ENCODE assay signal across 23 mouse cellular contexts in the genomic region with DNA sequence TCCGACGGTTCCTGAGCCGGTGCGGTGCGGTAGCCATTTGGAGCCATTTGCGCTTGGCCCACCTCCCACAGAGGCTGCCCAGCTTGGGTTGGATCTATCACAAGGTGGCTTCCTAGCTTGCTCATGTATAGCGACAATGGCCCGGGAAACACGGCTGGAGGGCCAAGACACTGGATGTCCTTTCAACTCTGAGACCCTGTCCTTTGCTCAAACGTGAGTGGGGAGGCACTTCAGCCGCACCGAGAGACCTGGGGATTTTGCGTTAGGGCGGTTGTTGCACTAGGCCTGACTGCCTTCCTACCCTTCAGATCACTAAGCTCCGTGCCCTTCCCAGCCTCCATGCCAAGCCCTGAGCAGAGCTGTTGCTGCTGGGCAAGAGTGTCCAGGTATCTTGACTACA. TPM values are rescaled to one million over a fixed set of nuclear protein-coding genes. Genes with fewer than 3 reads are reported as not detected.
DNase-seq lines count a peak whose midpoint lies in the region; ATAC-seq lines count a peak whose summit lies in the region.
"Had no signal": no experiment of that assay in that cellular context is flagged by ENCODE, and none has a peak within 500 bp of the region (broad histone marks: within the 10 kb centered on the region; RNA-seq: fewer than 3 reads in every experiment).

No protein-coding gene starts in this region.

- WGBS in hindbrain, embryonic 12.5 days, result 12% methylated on average over 15 of the region's 15 CpGs
- 16% methylated on average over 15 of the region's 15 CpGs for WGBS in neural tube, embryonic 11.5 days

- peak overlapping the region; percentile 31; the same call in 1 of the 2 replicates for H3K27ac ChIP-seq in hindbrain, embryonic 12.5 days
- no peak overlapping the region for H3K27ac ChIP-seq in neural tube, embryonic 11.5 days (ENCODE audit: low read depth, low read length)
- H3K27ac ChIP-seq: embryonic facial prominence, embryonic 15.5 days; gastrocnemius, adult 2 months; heart, adult 2 months; liver, embryonic 13.5 days had no signal

- peaks cover 36% of the 10 kb centered on the region for H3K4me1 ChIP-seq in hindbrain, embryonic 12.5 days
- H3K4me1 ChIP-seq in neural tube, embryonic 11.5 days (ENCODE audit: control insufficient read depth, insufficient read depth, low read length), result peaks cover 15% of the 10 kb centered on the region

- peak; percentile 80 for DNase-seq in heart, adult 11 months
- no peak for DNase-seq in heart, postnatal 14 days
- peak; percentile 61 for DNase-seq in cerebellum, adult 9-10 months
- DNase-seq in neural tube, embryonic 11.5 days (ENCODE audit: low spot score), result peak; percentile 38
- DNase-seq in right cerebral cortex, postnatal 10 days (ENCODE audit: low spot score in 2 of 2), result no peak
- no peak for DNase-seq in spleen, postnatal 36 days (ENCODE audit: low spot score in 2 of 2)
- no peak for DNase-seq in heart, adult 9 months (ENCODE audit: low spot score in 2 of 2)
- DNase-seq: gastrocnemius, adult 2 months; heart, adult 2 months; kidney, adult 11 months; kidney, postnatal 14 days; layer of hippocampus, adult 9-11 months; liver, embryonic 13.5 days; right cerebral cortex, postnatal 4 days had no signal

- H3K36me3 ChIP-seq in hindbrain, embryonic 12.5 days, result no peaks in the 10 kb centered on the region
- no peaks in the 10 kb centered on the region for H3K36me3 ChIP-seq in neural tube, embryonic 11.5 days (ENCODE audit: control insufficient read depth, insufficient read depth, low read length)
- H3K36me3 ChIP-seq: embryonic facial prominence, embryonic 15.5 days; liver, embryonic 13.5 days had no signal

- peaks cover 88% of the 10 kb centered on the region for H3K27me3 ChIP-seq in hindbrain, embryonic 12.5 days
- peaks cover 90% of the 10 kb centered on the region for H3K27me3 ChIP-seq in neural tube, embryonic 11.5 days (ENCODE audit: control insufficient read depth, insufficient read depth, low read length)

- H3K9me3 ChIP-seq in hindbrain, embryonic 12.5 days (replicated peaks), result 0 out of 2 replicates have a peak, but pooled peaks cover 4% of the 10 kb centered on the region
- peaks cover 3% of the 10 kb centered on the region; the same call in 1 of the 2 replicates for H3K9me3 ChIP-seq in neural tube, embryonic 11.5 days (ENCODE audit: control insufficient read depth, low read length)
- H3K9me3 ChIP-seq: embryonic facial prominence, embryonic 15.5 days; liver, embryonic 13.5 days had no signal

- no peak overlapping the region for H3K9ac ChIP-seq in hindbrain, embryonic 12.5 days
- H3K9ac ChIP-seq in neural tube, embryonic 11.5 days (ENCODE audit: low read length), result no peak overlapping the region
- H3K9ac ChIP-seq: embryonic facial prominence, embryonic 15.5 days; liver, embryonic 13.5 days had no signal

- ATAC-seq in hindbrain, embryonic 12.5 days (ENCODE audit: low FRiP score), result no peak
- ATAC-seq in neural tube, embryonic 11.5 days (ENCODE audit: insufficient read depth, low FRiP score, low TSS enrichment), result no peak
- ATAC-seq: forebrain, embryonic 14.5 days had no signal

- H3K4me3 ChIP-seq in hindbrain, embryonic 12.5 days, result 0 out of 2 replicates have a peak overlapping the region, but pooled peaks have one; percentile 6
- H3K4me3 ChIP-seq in neural tube, embryonic 11.5 days (ENCODE audit: low read depth, low read length), result no peak overlapping the region
- H3K4me3 ChIP-seq: embryonic facial prominence, embryonic 15.5 days; gastrocnemius, adult 2 months; heart, adult 2 months; liver, embryonic 13.5 days; myocyte had no signal

- intact Hi-C loops in heart, postnatal 14 days (cut with DNase I), result no loop called here

- peak overlapping the region; percentile 57 for H3K4me2 ChIP-seq in hindbrain, embryonic 12.5 days (replicated peaks)
- 0 out of 2 replicates have a peak overlapping the region, but pooled peaks have one; percentile 9 for H3K4me2 ChIP-seq in neural tube, embryonic 11.5 days (ENCODE audit: low read depth)
- H3K4me2 ChIP-seq: embryonic facial prominence, embryonic 15.5 days; liver, embryonic 13.5 days had no signal

RNA-seq across cellular contexts. Expression of a gene that starts 5.7 kb away (rescaled TPM):
- not detected for total RNA-seq in heart, postnatal 14 days (2021)
- 29.8 and 33.8 TPM in 2 replicates for polyA plus RNA-seq in hindbrain, embryonic 12.5 days (2016; fragmentation: Nextera tagmentation; extraction: Ambion mirVana)
- polyA plus RNA-seq in neural tube, embryonic 11.5 days (2014; fragmentation: Nextera tagmentation; extraction: Ambion mirVana), result 22.4 and 28.5 TPM in 2 replicates
- total RNA-seq: gastrocnemius, adult 2 months; heart, adult 2 months; heart, postnatal 25 days; left cerebral cortex, postnatal 10 days; megakaryocyte-erythroid progenitor cell, adult 5-6 weeks had no signal
- polyA plus RNA-seq: C2C12; forebrain, embryonic 14.5 days; heart, adult 2 months; liver, embryonic 13.5 days; lung, embryonic 16.5 days; myocyte had no signal

RNA-seq across cellular contexts. Expression of a gene that starts 34.7 kb away (rescaled TPM):
- 100 to 1,000 TPM; 136 to 152 TPM for total RNA-seq in heart, postnatal 14 days (2021)
- polyA plus RNA-seq in hindbrain, embryonic 12.5 days (2016; fragmentation: Nextera tagmentation; extraction: Ambion mirVana), result 615 and 624 TPM in 2 replicates
- polyA plus RNA-seq in neural tube, embryonic 11.5 days (2014; fragmentation: Nextera tagmentation; extraction: Ambion mirVana), result 1,037 and 1,076 TPM in 2 replicates

RNA-seq across cellular contexts. Expression of a gene that starts 50.5 kb away (rescaled TPM):
- total RNA-seq in heart, postnatal 14 days (2021), result 1 to 10 TPM; 4.1 to 4.9 TPM
- 9.8 and 10.7 TPM in 2 replicates for polyA plus RNA-seq in hindbrain, embryonic 12.5 days (2016; fragmentation: Nextera tagmentation; extraction: Ambion mirVana)
- 6.8 and 9.9 TPM in 2 replicates for polyA plus RNA-seq in neural tube, embryonic 11.5 days (2014; fragmentation: Nextera tagmentation; extraction: Ambion mirVana)
- total RNA-seq: megakaryocyte-erythroid progenitor cell, adult 5-6 weeks had no signal

Comparison
In these comparisons a context has a peak if more than half of its experiments do, and no peak if none do; other contexts are left out.
1. DNase-seq: peak in heart, adult 11 months (single experiment), cerebellum, adult 9-10 months (single experiment) and neural tube, embryonic 11.5 days (single experiment); none in heart, postnatal 14 days (0 of 2), right cerebral cortex, postnatal 10 days (0 of 2), spleen, postnatal 36 days (0 of 2) and heart, adult 9 months (0 of 2).